Mouse (Mus musculus) ES-E14 (cell line): Measurements from ENCODE around the gene Xcr1.

Experiments
- CHD2 ChIP-seq: IDR thresholded peaks from 2 replicates; pipeline ENCODE4 v1.6.1; 2014; ENCODE audit warnings: mild to moderate bottlenecking, low read depth, low read length, inconsistent platforms
- ZNF384 ChIP-seq: IDR thresholded peaks from 2 replicates; pipeline ENCODE4 v1.6.1; 2012; ENCODE audit warnings: low read depth, low read length, inconsistent platforms

DNA sequence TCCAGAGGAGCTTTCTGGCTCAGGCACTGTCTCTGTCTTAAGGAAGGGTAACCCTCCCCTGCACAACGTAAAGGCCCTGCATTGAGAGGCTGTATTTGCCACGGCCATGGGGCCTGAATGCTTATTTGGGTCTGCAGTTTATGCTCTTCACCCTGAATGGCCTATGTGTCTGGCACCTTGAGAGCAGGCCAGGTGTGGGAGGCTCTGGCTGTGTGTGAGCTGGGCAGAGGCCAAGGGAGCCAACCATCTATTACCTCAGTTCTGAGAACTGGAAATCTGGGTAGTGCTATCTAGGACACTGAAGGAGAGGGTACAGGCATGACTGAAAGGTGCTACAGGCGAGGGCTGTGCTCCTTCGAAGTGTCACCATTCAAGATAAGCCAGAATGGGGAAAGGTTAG is 47.0 kb downstream of the Xcr1 start:
- no peak for TF ChIP-seq ZNF384
- TF ChIP-seq CHD2, result no peak
